Mouse (Mus musculus) left cerebral cortex, postnatal 14 days (tissue): ENCODE measurements around the gene Stx7. TPM values are rescaled to one million over a fixed set of nuclear protein-coding genes. Genes with fewer than 3 reads are reported as not detected.
"Not testable (repeated sequence)": the region's sequence is repeated elsewhere in the genome, so short reads cannot be mapped to it uniquely, and the experiment has no call there.

Experiments
- DNase-seq, 2 experiments: peaks; one replicate each; pipeline ENCODE4 v3.0.0; 2021 to 2022; ENCODE audit warnings: low spot score in 2 of 2, mixed read lengths in 1 of 2
- intact Hi-C: fragments of 180-260 bp; cut with DNase I; formaldehyde crosslinking; loops from one replicate; pipeline ENCODE4 v1.15.1; 2025
- long read RNA-seq, 2 experiments: library from polyadenylated mRNA; stranded (forward); transcript quantifications; one replicate each; pipeline ENCODE4 v2.0.0; 2021
- total RNA-seq, 2 experiments: library from RNA; stranded (reverse); gene quantifications; 2 replicates each; pipeline ENCODE4 v1.2.3; 2021

Gene Stx7
- total RNA-seq = 100 to 1,000 TPM; 150 to 156 TPM
- long read RNA-seq, experiment 1, transcript Stx7-201 (10 exons, 2,502 nt) = minor isoform, 7 of 266 reads
- long read RNA-seq, experiment 1, transcript Stx7-205 (10 exons, 3,435 nt) = major isoform, 239 of 266 reads
- long read RNA-seq, experiment 1, partial matches to known transcripts = 9 of 266 reads
- long read RNA-seq, experiment 1, other reads (novel, unspliced or antisense) = 11 of 266 reads
- long read RNA-seq, experiment 2, transcript Stx7-205 (10 exons, 3,435 nt) = major isoform, 199 of 217 reads
- long read RNA-seq, experiment 2, partial matches to known transcripts = 5 of 217 reads
- long read RNA-seq, experiment 2, other reads (novel, unspliced or antisense) = 12 of 217 reads

DNA sequence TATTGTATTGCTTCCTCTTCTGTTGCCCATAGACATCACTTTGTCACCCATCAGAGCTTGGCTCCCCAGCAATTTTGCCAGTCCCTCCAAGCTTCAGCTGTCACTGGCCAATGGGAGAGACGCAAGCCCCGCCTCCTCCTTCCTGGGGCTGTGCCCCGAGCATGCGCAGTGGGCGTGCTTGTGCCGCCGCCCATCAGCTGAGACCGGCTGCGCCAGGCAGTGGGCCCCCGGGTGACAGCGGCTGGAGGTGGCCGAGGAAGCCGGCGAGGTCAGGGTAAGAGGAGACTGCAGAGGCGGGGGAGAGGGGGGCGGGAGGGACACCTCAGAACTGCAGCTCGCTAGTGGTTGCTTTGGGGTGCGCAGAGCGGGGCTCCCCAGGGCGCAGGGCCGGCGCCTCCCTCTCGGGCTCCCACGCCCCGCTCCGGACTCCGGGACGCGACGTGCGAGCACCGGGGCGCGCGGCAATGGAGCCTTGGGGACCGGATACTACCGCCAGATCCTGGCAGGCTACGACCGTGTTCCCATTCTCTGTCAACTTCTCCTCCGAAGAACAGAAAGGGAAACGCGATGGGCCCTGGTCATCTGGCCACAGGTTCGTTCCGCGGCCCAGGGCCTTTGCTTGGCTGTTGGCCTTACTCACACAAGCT, at the start of gene Stx7:
TSS of gene Stx7 (plus strand) at position 168 of the 647 bp plus-strand sequence.
- intact Hi-C loops = no loop called here
- peak; percentile 92 to 93 for DNase-seq

DNA sequence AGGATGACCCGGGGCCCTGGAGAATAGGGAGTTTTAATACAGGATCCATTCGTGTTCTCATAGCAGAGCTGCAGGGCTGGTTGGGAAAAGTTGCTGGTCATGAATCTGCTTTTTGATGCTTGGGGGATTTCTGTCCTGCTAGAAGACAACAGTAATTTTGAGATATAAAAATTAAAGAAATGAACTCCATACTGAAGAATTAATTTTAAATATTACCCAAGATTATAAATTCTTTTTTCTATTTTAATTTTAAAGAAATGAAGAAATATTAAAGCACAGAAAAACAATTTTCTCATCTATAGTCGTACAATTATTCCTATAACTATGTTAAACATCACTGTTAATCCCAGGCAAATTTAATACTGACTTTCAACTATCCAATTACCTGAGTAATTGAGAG, 47.3 kb upstream of the Stx7 start, which contains the start of gene Taar8c:
TSS of gene Taar8c (minus strand) at position 101 of the 400 bp plus-strand sequence.
- intact Hi-C loops, DNase-seq: not testable (repeated sequence)

DNA sequence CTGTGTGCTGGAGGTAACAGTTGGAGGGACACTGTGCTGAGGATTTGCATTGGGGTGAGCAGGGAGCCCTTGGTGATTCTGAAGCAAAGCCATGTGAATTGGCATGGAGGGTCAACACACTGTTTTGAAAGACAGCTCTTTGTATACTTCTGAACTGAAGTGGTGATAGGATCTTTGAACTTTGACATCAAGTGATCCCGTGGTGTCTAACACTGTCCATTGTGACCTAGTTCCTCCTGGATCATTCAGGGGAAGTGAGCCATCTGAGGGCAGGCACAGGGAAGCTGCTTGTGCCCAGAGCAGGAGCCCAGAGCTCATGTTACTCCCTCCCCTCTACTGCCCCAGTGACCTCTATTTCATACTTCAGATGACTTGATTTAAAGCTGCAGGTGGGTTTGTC, 45.8 kb upstream of the Stx7 start:
- DNase-seq, intact Hi-C loops: not testable (repeated sequence)

DNA sequence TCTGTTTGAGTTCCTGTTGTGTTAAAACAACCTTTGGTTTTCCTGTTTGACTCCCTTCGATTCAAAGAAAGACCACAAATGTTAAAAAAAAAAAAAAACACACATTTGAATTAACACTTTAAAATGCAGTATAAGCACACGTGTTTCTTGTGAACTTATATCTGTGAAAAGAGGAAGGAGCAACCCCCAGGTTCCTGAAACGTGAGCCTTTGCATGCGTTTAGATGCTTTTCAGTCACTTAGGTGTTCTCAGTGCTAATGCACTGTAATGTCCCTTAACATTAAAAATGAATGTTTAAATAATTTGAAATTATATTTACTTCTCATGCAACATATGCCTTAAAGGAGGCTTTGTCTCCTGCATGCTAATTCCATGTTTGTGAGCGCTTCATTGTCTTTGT, 41.4 kb upstream of the Stx7 start:
- no peak for DNase-seq
- intact Hi-C loops = no loop called here

DNA sequence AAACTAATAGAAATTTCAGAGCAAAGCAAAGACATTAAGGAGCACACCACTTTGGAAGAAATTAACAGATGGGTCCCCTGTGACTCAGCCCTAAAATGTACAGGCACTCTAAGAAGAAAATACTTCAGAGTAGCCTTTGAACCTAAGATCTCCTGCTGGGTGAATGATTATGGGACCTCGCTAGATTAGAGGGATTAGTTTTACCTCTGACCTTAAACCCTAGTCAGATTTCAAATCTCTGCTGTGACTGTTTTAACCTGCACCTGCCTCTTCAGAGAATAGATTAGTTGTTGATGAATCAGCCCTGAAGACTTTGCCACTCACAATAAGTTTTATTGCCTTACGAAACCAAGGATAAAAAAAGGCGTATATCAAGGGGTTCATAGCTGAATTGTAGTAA, 40.9 kb upstream of the Stx7 start:
- no peak for DNase-seq
- intact Hi-C loops = no loop called here

DNA sequence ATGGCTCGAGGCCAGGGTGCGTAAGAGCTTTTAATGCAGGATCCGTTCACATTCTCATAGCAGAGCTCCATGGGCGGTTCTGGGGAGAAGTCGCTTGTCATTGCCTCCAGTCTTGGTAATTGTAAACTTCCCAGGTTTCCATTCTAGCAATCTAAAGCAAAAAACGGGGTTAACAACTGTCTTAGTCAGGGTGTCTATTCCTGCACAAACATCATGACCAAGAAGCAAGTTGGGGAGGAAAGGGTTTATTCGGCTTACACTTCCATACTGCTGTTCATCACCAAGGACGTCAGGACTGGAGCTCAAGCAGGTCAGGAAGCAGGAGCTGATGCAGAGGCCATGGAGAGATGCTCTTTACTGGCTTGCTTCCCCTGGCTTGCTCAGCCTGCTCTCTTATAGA, 39.7 kb upstream of the Stx7 start, which contains the start of gene Taar9:
TSS of gene Taar9 (minus strand) at position 101 of the 400 bp plus-strand sequence.
- DNase-seq, intact Hi-C loops: not testable (repeated sequence)

DNA sequence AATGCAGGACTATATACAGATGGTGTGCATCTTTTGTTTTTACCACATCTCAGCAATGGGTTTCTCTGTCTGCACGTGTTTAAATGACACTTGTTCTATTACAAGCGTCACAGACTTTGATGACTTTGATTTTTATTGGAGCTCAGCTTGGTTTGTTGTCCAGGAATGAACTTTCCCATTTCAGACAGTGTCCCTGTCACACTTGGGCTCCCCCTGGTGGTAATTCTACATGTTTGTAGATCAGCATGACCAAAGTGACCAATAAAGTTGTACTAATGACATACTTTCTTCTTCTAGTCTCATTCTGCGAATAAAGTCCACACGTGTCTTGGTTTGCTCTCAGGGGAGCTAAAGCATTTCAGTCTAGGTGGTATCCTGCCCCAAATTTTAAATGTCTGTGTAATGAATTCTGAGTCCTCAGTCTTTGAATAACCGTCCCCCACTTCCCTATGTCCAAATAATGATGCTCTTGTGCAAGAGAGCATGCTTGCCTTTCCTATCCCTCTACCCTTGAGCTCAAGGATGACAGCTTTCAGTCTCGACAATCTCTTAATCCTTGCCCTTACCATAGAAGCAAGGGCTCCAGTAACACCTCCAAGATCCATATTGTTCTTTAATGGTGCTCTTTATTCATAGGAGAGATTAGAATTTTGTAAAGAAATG, 37.9 kb upstream of the Stx7 start:
- intact Hi-C loops = no loop called here
- peak; percentile 6 to 31 for DNase-seq

DNA sequence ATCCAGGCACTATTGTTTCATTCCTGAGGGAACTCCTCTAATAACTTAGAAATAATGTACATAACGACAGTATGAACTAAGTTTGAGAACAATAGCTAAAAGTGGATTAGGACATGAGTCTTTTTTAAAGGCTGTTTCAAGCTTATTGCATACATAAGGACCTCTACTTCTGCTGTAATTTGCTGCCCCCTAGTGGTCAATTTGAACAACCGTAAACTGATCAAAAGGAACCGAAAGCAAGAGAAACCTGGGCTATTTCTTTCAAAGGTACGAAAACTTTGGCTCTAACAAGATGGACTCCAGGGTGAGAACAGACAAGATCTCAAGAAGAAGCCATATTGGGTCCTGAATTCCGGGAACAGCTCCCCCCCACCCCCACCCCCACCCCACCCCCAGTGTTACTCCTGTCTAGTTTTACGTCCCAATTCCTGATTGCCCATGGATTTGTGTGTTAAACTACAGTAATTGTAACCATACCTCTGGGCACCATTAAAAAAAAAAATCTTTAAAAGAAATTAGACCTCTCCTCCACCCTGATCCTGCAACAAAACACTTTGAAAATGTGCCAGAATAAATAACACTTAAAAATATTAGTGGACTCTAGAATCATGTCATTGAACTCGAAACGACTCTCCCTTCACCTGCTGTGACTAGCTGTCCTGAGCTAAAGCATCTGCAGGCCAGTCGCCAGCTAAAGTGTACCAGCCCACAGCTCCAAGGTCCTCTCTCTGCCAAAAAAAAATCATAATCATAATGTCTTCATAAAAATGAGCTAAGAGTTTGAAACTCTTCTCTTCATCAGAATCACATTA, 17.4 kb upstream of the Stx7 start:
- DNase-seq = peak; percentile 66 to 76
- intact Hi-C loops = loop anchor here (2.0 to 5.0 kb wide), 2 partner anchors 154 to 317 kb away; no protein-coding TSS in a partner anchor

DNA sequence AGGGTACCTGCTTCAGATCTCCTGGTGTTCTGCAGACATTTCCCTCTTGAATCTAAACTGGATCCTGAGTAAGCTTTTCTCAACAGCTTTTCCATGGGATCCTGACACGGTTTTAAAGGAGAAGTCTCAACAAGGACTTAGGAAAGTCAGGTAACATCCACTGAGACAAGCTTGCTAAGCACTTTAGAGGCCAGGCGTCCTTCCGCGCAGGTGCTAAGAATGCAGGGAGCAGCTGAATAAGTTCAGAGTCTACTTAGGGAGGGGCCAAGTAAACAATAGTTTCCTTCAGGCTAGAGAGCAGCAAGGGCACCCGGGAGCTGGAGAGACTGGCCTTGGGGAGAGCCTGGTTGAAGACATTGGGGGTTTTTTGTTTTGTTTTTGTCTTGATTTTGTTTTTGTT, 16.8 kb upstream of the Stx7 start:
- intact Hi-C loops = loop anchor here (2.0 to 5.0 kb wide), 2 partner anchors 155 to 317 kb away; no protein-coding TSS in a partner anchor
- DNase-seq = no peak

DNA sequence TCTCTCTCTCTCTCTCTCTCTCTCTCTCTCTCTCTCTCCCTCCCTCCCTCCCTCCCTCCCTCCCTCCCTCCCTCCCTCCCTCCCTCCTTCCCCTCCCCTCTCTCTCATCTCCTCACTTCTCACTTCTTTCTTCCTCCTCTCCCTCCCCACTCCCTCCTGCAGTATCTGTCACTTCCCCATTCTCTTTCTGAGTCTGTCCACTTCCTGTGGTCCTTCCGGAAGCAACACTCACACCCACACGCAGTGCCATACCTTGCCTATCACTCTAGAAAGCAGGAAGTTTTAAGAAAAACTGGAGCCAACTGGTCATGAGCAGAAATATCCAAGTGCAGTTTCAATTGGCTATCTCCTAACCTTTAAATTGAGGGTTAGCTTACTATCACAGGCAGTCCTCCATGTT, 16.0 kb upstream of the Stx7 start:
- no peak for DNase-seq
- intact Hi-C loops = loop anchor here (2.0 to 5.0 kb wide), 2 partner anchors 156 to 318 kb away; no protein-coding TSS in a partner anchor

DNA sequence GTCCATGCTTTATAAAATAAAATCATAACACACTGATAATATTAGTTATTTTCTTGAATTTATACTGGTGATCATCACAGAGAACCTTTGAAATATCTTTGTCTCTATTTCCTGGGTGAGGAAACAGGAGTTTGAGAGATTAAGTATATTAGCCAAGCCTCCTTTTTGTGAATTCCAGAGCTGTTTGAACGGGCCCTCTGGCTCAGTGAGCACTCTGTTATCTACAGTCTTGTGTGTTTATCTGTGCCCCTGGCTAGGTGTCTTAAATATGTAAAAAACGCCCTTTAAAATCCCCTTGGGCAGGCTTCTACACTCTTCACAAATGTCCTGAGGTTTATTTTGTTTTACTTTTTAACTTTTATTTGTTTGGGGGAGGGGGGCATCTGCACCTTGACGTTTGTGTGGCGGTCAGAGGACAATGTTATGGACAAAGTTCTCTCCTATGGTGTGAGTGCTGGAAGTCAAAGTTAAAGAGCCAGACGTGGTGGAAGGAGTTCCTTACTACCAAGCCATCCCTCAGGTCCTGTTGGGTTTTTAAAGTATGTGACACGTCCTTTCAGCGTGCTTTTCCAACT, 14.9 kb upstream of the Stx7 start:
- intact Hi-C loops = loop anchor here (5.0 kb wide), 1 partner anchor 157 kb away; no protein-coding TSS in a partner anchor
- DNase-seq = no peak

DNA sequence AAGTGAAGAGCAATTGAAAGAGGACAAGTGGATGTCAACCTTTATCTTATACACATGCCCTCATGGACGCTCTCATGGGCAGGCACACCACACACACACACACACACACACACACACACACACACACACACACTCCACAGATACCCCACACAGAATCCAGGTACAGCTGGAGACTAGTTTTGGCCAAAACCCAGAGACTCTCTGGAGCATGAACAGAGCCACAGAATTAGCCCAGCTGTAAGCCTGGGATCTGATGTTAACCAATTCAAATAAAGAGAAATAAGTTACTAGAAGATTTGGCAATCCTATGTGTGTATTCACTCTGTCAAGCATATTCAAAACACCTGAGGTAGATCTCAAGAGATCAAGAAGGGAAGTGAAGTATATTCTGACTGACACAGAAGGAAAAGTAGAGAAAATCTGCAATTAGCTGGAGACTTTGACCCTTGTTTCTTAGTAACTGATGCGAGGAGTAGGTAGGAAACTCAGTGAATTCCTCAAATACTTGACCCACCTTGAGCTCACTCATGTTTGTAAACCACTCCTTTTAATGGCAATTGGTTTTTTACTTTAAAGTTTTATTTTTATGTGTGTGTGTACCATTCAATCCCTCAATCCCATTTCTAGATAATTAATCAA, 10.4 kb upstream of the Stx7 start:
- intact Hi-C loops = no loop called here
- no peak for DNase-seq

DNA sequence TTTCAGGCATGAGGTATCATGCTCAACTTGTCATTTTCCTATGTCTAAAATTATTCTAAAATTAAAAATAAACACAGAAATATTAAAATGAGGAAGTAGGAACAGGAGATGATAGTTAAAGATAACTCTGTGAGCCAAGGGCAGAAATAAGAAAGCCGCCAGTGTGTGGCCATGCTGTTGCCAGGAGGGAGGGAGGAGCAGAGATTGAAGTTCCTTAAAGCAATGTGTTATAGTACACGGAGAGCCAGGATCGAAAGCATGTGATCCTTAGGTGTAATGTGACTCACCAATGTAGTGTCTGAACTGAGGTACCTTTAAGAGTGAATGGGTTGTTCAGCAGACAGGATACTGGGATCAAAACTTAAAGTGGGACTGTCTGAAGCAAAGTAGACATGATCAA, 6.4 kb upstream of the Stx7 start:
- intact Hi-C loops = no loop called here
- no peak for DNase-seq

DNA sequence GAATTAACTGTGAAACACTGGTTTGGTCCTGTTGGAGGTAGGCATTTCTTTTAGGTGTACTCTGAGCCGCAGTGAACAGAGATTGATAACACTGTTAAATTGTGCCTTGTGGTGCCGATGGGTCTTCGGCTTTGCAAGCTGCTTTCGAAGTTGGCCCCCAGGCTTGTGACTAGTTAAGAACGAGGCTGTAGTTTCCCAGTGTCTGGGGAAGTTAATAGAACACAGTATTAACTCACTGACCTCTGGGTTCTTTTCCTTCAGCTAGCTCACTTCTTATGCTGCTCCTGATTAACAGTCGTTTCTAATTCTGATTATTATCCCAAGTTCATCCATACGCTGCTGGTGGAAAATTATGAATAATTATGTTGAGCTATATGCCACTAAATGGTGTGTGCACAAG, 984 bp downstream of the Stx7 start:
- intact Hi-C loops = no loop called here
- DNase-seq = no peak

DNA sequence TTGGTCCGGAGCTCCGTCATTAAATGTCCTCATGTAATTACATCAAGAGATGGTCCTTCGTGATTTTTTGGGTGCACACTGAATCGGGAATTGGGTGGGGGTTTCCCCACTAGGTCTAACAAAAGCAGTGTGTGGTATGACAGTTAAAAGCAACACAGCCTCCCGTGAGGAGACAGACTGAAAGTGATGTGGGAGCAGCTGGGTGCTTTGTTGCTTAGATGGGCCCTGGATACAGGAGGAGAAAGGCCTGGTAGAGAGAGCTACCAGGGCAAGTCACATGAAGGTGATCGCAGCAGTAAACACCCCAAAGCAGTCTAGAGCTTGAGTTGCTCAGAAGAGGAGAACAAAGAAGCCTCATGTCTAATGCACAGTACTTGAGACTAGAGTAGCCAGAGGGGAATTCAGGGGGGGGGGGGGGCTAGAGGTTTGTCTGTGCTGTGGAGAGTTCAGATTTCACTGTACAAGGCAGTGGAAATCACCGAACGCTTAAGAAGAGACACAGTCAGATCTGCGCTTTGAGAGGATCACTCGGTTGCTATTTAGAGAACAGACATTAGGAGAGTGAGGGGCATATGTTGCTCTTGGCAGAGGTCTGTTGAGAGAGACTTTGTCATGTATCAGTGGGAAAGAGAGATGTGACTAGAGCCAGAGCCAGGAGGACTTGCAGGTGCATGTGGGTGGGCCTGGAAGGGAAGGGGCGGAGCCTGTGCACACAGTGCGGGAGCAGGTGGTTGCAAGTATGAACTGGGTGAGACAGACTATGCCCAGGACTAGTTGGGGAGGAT, 9.6 kb downstream of the Stx7 start:
- no peak for DNase-seq
- intact Hi-C loops = no loop called here

DNA sequence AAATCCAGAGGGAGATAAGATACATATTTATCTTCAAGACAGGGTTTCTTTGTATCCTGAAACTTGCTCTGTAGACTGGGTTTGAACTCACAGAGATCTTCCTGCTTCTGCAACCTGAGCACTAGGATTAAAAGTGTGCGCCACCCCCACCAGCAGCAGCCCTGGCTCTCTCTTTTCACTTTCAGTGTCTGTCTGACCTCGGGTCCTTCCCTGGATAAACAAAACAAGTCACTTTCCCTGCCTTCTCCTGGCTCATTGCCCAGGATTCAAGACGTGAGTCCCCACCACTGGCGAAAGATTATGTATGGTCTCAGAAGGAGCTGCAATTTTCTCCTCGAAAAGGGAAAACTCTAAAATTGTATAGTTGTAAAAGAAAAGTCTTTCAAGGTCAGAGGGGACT, 10.5 kb downstream of the Stx7 start:
- DNase-seq = no peak
- intact Hi-C loops = no loop called here

DNA sequence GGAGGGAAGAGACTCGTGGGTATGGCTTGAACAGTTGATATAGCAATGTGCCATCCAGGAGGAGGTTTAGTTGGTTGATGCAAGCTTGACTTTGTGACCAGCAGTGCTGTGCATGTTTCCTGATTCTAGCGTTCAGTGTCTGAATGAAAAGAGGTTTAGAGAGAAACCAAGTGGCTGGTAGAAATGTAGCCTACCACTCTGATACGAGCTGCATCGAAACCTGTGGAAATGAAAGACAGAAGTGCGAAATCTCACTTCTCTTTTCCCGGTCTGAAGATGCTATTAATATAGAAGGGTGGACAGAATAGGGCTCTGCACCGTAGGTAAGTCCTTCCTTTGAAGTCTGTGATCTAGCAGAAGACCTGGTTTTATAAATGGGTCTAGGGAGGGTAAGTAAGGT, 11.2 kb downstream of the Stx7 start:
- DNase-seq = no peak
- intact Hi-C loops = no loop called here
